Mouse (Mus musculus) gastrocnemius, postnatal 4 days (tissue): ENCODE results near the gene Taar5. TPM values are rescaled to one million over a fixed set of nuclear protein-coding genes. Genes with fewer than 3 reads are reported as not detected.

Experiments
- DNase-seq, 2 experiments: peaks; one replicate each; pipeline ENCODE4 v3.0.0; 2021 to 2022; ENCODE audit warnings: low spot score in 2 of 2, mixed read lengths in 2 of 2
- long read RNA-seq, 2 experiments: library from polyadenylated mRNA; stranded (forward); transcript quantifications; one replicate each; pipeline ENCODE4 v2.0.0; 2021
- total RNA-seq, 2 experiments: library from RNA; stranded (reverse); gene quantifications; 2 replicates each; pipeline ENCODE4 v1.2.3; 2021

Taar5 gene
- total RNA-seq, result not detected
- long read RNA-seq, experiment 1, result 0 reads
- long read RNA-seq, experiment 2, result 0 reads

DNA sequence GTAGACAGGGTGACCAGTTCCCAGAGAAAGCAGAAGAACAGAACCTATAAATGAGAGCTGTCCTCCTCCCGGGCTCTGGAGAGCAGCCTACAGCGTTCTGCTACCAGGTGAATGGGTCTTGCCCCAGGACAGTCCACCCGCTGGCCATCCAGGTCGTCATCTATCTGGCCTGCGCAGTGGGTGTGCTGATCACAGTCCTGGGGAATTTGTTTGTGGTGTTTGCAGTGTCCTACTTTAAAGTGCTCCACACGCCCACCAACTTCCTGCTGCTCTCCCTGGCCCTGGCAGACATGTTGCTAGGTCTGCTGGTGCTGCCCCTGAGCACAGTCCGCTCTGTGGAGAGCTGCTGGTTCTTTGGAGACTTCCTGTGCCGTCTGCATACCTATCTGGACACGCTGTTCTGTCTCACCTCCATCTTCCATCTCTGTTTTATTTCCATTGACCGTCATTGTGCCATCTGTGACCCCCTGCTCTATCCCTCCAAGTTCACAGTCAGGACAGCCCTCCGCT lies at the start of gene Taar5:
TSS of gene Taar5 (plus strand) at position 51 of the 510 bp plus-strand sequence.
- DNase-seq, result no peak

- no peak for DNase-seq
Observed at GRCm38 (mm10) chr10:23922468-23922867, 48.0 kb upstream of the Taar5 start.

GRCm38 (mm10) chr10:23923941-23924340 lies 46.6 kb upstream of the Taar5 start:
- DNase-seq, result no peak

DNA sequence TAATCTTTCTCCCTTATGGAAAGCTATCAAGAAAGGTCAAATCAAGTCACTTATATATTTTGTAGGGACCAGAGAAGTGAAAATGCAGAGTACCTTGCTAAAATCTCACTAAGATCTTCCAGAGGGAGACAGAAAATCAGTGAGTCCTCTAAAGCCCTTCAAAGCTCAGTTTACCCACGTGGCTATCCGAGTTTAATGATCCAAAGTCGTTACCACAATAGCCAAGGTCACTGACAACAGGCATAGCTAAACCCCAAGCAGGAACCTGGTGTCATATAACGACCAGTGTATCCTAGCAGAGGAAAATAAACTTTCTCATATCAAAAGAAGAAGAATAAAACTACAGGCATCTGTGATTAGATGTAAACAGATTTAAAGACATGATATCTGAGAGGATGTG lies 32.9 kb upstream of the Taar5 start:
- no peak for DNase-seq

DNA sequence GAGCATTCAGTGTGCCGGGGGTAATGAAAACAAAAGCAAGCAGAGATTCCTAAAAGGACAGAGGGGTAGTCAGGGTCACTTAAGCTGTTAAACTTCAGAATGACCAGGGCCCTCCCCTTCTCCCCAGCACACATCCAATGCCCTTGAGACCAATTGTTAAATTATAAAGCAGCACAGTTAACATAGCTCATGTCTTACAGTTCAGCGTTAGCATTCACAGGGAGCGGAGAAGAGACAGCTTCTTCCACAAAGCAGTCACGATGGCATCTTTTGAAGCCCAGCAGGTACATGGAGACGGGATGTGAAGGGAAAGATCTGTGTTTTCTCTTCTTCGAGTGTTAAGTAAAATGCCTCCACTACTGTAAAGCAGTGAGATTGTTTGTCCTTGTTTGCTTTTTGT lies 32.2 kb upstream of the Taar5 start, which contains the start of gene Taar2:
TSS of gene Taar2 (plus strand) at position 261 of the 400 bp plus-strand sequence.
- no peak for DNase-seq

GRCm38 (mm10) chr10:23942465-23942864 lies 28.0 kb upstream of the Taar5 start:
- DNase-seq, result no peak

DNA sequence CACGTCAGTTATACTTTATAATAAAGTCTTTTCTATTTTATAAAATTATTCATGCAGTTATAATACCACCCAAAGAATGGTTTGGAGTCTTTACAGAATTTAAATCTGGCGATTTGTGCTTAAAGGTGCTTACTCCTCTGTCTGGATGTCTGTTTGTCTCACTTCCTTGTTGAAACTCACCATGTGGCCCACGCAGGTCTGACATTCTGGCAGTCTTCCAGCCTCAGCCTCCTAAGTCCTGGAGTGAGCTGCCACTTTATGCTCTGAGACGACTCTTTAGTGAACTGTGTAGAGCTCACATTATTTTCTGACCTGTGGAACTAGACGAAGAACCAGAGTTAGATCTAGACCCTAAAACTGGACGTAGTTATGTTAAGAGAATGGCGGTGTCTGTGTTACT lies 22.5 kb upstream of the Taar5 start:
- DNase-seq, result no peak

- no peak for DNase-seq
Observed at GRCm38 (mm10) chr10:23949508-23950005, 20.9 kb upstream of the Taar5 start, which contains the start of gene Taar3. Gene Taar3 (plus strand): TSS chr10:23949558.

DNA sequence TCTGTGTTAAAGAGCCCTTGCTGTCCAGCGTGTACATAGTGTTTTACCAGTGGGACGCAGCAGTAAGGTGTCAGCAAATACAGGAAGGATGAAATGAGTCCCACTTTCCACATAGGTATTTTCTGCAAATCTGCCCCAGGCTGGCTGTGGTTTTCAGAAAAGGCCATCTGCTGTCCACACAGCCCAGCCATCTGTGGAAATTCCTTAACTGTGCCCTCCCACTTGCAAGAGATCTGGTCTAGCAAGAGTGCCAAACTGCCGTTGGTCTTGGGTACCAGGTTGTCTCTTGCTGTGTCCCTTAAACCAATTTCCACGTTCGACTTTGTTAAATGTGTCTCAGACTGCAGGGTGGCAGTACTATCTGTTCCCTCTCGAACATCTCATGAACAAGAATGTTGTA lies 18.8 kb upstream of the Taar5 start:
- no peak for DNase-seq

- no peak for DNase-seq
Observed at GRCm38 (mm10) chr10:23959071-23959470, 11.4 kb upstream of the Taar5 start.

DNA sequence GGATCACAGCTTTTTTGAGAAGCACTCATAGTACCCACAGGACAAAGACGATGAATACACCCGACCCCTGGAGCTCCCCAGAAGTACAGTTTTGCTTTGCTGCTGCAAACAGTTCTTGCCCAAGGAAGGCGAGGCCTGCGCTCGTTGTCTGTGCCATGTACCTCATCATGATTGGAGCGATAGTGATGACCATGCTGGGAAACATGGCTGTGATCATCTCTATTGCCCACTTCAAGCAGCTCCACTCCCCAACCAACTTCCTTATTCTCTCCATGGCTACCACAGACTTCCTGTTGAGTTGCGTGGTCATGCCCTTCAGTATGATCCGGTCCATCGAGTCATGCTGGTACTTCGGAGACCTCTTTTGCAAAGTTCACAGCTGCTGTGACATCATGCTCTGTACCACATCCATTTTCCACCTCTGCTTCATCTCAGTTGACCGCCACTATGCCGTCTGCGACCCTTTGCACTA lies 10.0 kb upstream of the Taar5 start, which contains the start of gene Taar4:
TSS of gene Taar4 (plus strand) at position 51 of the 472 bp plus-strand sequence.
- DNase-seq, result no peak

- DNase-seq, result no peak
Observed at GRCm38 (mm10) chr10:23963444-23963843, 7.1 kb upstream of the Taar5 start.

DNA sequence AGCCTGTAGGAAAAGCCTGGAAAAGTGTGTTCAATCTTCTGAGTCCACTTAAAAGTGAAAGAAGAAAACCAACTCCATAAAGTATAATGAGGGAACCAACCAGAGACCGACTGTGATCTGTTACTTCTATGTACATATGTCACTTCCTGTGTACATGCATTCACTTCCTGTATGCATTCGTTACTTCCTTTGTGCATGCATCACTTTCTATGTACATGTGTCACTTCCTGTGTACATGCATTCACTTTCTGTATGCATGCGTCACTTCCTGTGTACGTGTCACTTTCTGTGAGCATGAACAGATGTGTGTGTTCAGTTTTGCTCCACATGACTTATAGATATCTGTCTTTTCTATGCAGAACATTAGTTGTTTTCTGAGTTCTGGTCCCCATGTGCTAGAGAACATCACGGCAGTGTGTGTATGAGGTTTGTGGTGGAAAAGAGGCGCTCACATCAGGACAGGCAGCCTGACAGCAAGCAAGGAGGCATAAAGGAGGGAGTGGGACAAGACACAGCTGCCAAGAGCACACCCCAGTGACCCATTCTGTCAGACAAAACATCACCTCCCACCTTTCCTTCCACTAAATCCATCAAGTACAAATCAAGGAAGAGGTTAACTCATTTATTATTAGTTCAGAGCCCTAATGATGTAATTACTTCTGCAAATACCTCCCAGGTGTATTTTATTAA lies 5.4 kb upstream of the Taar5 start:
- DNase-seq, result no peak

DNA sequence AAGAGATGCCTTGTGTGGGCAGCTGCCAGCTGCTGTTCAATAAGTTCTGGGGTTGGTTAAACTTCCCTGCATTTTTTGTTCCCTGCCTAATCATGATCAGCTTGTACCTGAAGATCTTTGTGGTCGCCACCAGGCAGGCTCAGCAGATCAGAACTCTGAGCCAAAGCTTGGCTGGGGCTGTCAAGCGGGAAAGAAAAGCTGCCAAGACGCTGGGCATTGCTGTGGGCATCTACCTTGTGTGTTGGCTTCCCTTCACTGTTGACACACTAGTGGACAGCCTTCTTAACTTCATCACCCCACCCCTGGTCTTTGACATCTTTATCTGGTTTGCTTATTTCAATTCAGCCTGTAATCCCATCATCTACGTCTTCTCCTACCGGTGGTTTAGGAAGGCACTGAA lies 750 bp downstream of the Taar5 start:
- no peak for DNase-seq

DNA sequence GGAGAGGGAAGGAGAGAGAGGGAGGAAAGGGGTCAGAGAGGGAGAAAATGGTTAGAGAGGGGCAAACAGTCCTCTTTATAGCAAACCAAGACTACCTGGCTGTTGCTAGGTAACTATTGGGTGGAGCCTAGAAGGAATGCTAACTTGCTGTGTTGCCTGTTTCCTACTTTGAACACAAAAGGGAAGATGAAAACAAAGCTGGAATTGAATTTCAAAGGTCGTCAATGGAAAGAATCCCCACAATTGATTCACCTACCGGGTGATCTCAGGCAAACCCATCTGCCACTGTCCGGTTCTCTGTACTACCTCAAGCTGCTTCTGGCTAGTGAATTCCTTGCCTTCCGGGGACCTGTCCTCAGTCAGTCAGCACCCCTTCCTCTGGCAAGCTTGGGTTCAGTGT lies 7.5 kb downstream of the Taar5 start:
- no peak for DNase-seq

- DNase-seq, result peak in 1 of 2 experiments; percentile 58
Observed at GRCm38 (mm10) chr10:23978901-23979705, 8.6 kb downstream of the Taar5 start.

- DNase-seq, result no peak
Observed at GRCm38 (mm10) chr10:23985546-23985945, 15.0 kb downstream of the Taar5 start, which contains the start of gene Taar6. Gene Taar6 (minus strand): TSS chr10:23985646.

DNA sequence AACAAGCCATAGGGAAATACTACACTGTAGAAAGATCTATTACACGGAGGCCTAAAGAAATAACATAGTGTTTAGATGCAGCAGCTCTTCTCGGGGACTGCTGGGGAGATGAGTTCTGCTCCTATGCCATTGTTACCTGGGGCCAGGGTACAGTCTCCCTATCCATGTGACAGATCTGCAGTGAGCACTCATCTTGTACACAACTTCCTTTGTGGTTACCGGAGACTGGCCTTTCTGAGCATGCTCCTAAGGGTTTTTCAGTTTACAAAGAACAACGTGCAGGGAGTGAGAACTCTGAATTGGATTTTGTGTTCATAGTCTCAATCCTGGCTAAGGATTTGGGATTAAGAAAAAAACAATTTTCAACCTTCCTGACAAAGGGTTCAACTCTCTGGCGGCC lies 15.9 kb downstream of the Taar5 start:
- no peak for DNase-seq

DNA sequence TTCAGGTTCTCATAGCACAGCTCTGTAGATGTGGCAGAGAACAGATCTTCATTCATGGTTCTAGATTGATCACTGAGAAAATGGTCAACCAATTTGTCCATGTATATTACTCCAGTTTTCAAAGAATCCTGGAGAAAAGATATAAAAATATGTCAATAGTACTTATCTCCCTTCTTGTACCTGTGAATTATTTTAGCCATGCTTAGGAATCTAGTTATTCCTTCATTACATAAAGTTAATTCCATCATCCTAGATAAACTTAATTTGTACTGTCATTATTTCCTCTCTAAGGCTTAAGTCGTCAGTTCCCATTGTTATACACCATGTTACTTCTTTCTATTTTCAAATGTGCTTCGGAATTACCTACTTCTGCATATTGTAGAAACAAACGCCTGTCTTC lies 22.9 kb downstream of the Taar5 start, which contains the start of gene Taar7a:
TSS of gene Taar7a (minus strand) at position 101 of the 400 bp plus-strand sequence.
- no peak for DNase-seq

DNA sequence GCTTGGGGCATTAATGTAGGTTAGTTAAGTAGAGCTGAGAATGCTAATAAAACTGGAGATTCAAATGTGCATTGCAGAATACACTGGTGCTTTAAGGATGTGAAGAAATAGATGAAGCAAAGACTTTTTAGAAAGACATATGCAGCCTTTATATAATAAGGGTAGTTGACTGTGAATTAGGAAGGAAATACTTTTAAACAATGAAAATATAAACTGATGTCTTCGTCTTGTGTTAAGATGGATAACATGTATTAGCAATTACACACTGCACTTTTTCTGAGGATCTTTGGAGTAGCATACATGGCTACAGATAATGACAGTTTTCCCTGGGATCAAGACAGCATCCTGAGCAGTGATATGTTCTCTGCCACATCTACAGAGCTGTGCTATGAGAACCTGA lies 29.1 kb downstream of the Taar5 start, which contains the start of gene Taar7b:
TSS of gene Taar7b (plus strand) at position 301 of the 400 bp plus-strand sequence.
- DNase-seq, result no peak

- DNase-seq, result no peak
Observed at GRCm38 (mm10) chr10:24006442-24006841, 35.9 kb downstream of the Taar5 start.
